Mouse (Mus musculus) heart, embryonic 12.5 days (tissue): ENCODE results near the gene Zswim2. TPM values are rescaled to one million over a fixed set of nuclear protein-coding genes. Genes with fewer than 3 reads are reported as not detected.
"Not testable (repeated sequence)": the region's sequence is repeated elsewhere in the genome, so short reads cannot be mapped to it uniquely, and the experiment has no call there.

Experiments used
- ATAC-seq: fragments of 200-750 bp; cut with Nextera tagmentation; 2 replicates; pipeline ENCODE4 v1.8.0; 2017; ENCODE audit warnings: moderate TSS enrichment, moderate library complexity; ENCODE audit not compliant: insufficient number of reproducible peaks, low FRiP score
- H3K27ac ChIP-seq: fragments of 300-500 bp; sonication (generic); 2 replicates; pipeline ENCODE4 v1.5.1; 2016; ENCODE audit warnings: mild to moderate bottlenecking, moderate library complexity; ENCODE audit not compliant: poor library complexity, severe bottlenecking
- H3K27me3 ChIP-seq: fragments of 300-500 bp; sonication (generic); replicated peaks from 2 replicates; pipeline ENCODE4 v1.6.1; 2016; ENCODE audit warnings: mild to moderate bottlenecking, moderate library complexity
- H3K36me3 ChIP-seq: fragments of 300-500 bp; sonication (generic); 2 replicates; pipeline ENCODE4 v1.6.1; 2016; ENCODE audit warnings: mild to moderate bottlenecking, moderate library complexity
- H3K4me1 ChIP-seq: fragments of 300-500 bp; sonication (generic); replicated peaks from 2 replicates; pipeline ENCODE4 v1.6.1; 2016; ENCODE audit warnings: mild to moderate bottlenecking
- H3K4me2 ChIP-seq: fragments of 300-500 bp; sonication (generic); 2 replicates; pipeline ENCODE4 v1.6.1; 2016; ENCODE audit warnings: mild to moderate bottlenecking, moderate library complexity
- H3K4me3 ChIP-seq: fragments of 300-500 bp; sonication (generic); 2 replicates; pipeline ENCODE4 v1.5.1; 2016; ENCODE audit warnings: mild to moderate bottlenecking
- H3K9ac ChIP-seq: fragments of 300-500 bp; sonication (generic); 2 replicates; pipeline ENCODE4 v1.6.1; 2016; ENCODE audit warnings: mild to moderate bottlenecking, moderate library complexity
- H3K9me3 ChIP-seq: fragments of 300-500 bp; sonication (generic); replicated peaks from 2 replicates; pipeline ENCODE4 v1.6.1; 2016; ENCODE audit warnings: mild to moderate bottlenecking, moderate library complexity
- WGBS: fragments of 180-500 bp; shearing (Covaris S2); methylation state at CpG from one replicate; pipeline ENCODE4 v1.1.7; 2016; 5-methylcytosine and 5-hydroxymethylcytosine counted together
- polyA plus RNA-seq: library from polyadenylated mRNA; unstranded; fragments of >200 nt; fragmentation: Nextera tagmentation; extraction: Ambion mirVana; gene quantifications from 2 replicates; pipeline ENCODE4 v1.2.1, GENCODE M21; 2016

Zswim2 gene
- not detected in 2 replicates for polyA plus RNA-seq

GRCm38 (mm10) chr2:83940931-83941361 lies at the start of gene Zswim2:
Gene Zswim2 (minus strand): TSS chr2:83941228.
- peaks cover 6% of the 10 kb centered on the region for H3K4me1 ChIP-seq
- H3K4me3 ChIP-seq: peak within 1 kb of the TSS; percentile 30
- WGBS: 2% methylated on average over 20 of the region's 20 CpGs
- peak within 1 kb of the TSS; percentile 68 for H3K4me2 ChIP-seq
- no peak within 1 kb of the TSS for H3K27ac ChIP-seq
- H3K9ac ChIP-seq: no peak within 1 kb of the TSS
- H3K27me3 ChIP-seq: no peaks in the 10 kb centered on the region
- peak; percentile 33 for ATAC-seq
- H3K36me3 ChIP-seq: no peaks in the 10 kb centered on the region
- H3K9me3 ChIP-seq: 0 out of 2 replicates have a peak, but pooled peaks cover 6% of the 10 kb centered on the region

- not testable (repeated sequence) for H3K27ac ChIP-seq, H3K4me2 ChIP-seq, H3K4me1 ChIP-seq, H3K9me3 ChIP-seq, H3K36me3 ChIP-seq, ATAC-seq, H3K27me3 ChIP-seq, H3K4me3 ChIP-seq, H3K9ac ChIP-seq
- WGBS: no CpG with 5 or more reads among the region's 6 CpGs
Observed at GRCm38 (mm10) chr2:83990253-83990652, 49.2 kb upstream of the Zswim2 start, which contains the start of gene Gm13691. Gene Gm13691 (plus strand): TSS chr2:83990553.

- WGBS: no CpG with 5 or more reads among the region's 6 CpGs
- not testable (repeated sequence) for ATAC-seq, H3K27me3 ChIP-seq, H3K36me3 ChIP-seq, H3K9me3 ChIP-seq, H3K9ac ChIP-seq, H3K4me3 ChIP-seq, H3K4me2 ChIP-seq, H3K4me1 ChIP-seq, H3K27ac ChIP-seq
Observed at GRCm38 (mm10) chr2:83984443-83984842, 43.4 kb upstream of the Zswim2 start, which contains the start of gene Gm13697. Gene Gm13697 (plus strand): TSS chr2:83984743.

DNA sequence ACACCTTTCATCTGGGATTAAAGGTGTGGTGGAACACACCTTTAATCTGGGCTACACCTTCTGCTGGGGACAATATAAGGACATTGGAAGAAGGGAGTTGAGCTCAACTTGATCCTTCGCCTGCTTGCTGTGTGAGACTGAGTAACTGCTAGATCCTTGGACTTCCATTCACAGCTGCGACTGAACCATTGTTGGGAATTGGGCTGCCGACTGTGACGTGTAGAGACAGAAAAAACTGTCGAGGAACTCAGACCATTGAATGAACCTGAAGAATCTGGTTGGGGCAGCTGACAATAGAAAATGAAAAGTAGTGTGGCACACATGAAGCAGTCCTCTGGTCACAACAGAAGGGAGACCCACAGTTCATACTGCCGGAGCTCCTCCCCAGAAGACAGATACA lies 37.6 kb upstream of the Zswim2 start, which contains the start of gene Gm13694:
Gene Gm13694, plus strand, starts transcription at position 301 of the 400 bp plus-strand sequence.
- H3K9me3 ChIP-seq, H3K4me3 ChIP-seq, H3K9ac ChIP-seq, H3K36me3 ChIP-seq, ATAC-seq, H3K4me2 ChIP-seq, H3K27ac ChIP-seq, H3K27me3 ChIP-seq, H3K4me1 ChIP-seq: not testable (repeated sequence)
- no CpG with 5 or more reads among the region's 6 CpGs for WGBS

- not testable (repeated sequence) for H3K4me3 ChIP-seq, H3K9me3 ChIP-seq, H3K36me3 ChIP-seq, H3K9ac ChIP-seq, H3K4me2 ChIP-seq, H3K27me3 ChIP-seq, H3K27ac ChIP-seq, ATAC-seq, H3K4me1 ChIP-seq
- no CpG with 5 or more reads among the region's 6 CpGs for WGBS
Observed at GRCm38 (mm10) chr2:83972823-83973222, 31.8 kb upstream of the Zswim2 start, which contains the start of gene Gm13696. Gene Gm13696 (plus strand): TSS chr2:83973123.

DNA sequence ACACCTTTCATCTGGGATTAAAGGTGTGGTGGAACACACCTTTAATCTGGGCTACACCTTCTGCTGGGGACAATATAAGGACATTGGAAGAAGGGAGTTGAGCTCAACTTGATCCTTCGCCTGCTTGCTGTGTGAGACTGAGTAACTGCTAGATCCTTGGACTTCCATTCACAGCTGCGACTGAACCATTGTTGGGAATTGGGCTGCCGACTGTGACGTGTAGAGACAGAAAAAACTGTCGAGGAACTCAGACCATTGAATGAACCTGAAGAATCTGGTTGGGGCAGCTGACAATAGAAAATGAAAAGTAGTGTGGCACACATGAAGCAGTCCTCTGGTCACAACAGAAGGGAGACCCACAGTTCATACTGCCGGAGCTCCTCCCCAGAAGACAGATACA lies 26.0 kb upstream of the Zswim2 start, which contains the start of gene Gm13695:
Gene Gm13695, plus strand, starts transcription at position 301 of the 400 bp plus-strand sequence.
- not testable (repeated sequence) for H3K9me3 ChIP-seq, H3K36me3 ChIP-seq, H3K9ac ChIP-seq, H3K4me2 ChIP-seq, H3K27ac ChIP-seq, ATAC-seq, H3K4me1 ChIP-seq, H3K4me3 ChIP-seq, H3K27me3 ChIP-seq
- no CpG with 5 or more reads among the region's 6 CpGs for WGBS

DNA sequence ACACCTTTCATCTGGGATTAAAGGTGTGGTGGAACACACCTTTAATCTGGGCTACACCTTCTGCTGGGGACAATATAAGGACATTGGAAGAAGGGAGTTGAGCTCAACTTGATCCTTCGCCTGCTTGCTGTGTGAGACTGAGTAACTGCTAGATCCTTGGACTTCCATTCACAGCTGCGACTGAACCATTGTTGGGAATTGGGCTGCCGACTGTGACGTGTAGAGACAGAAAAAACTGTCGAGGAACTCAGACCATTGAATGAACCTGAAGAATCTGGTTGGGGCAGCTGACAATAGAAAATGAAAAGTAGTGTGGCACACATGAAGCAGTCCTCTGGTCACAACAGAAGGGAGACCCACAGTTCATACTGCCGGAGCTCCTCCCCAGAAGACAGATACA lies 20.2 kb upstream of the Zswim2 start, which contains the start of gene Gm13693:
Gene Gm13693, plus strand, starts transcription at position 301 of the 400 bp plus-strand sequence.
- not testable (repeated sequence) for H3K4me2 ChIP-seq, H3K4me1 ChIP-seq, H3K9me3 ChIP-seq, H3K27me3 ChIP-seq, H3K4me3 ChIP-seq, H3K36me3 ChIP-seq, H3K27ac ChIP-seq, H3K9ac ChIP-seq, ATAC-seq
- WGBS: no CpG with 5 or more reads among the region's 6 CpGs

GRCm38 (mm10) chr2:83955393-83955792 lies 14.4 kb upstream of the Zswim2 start, which contains the start of gene Gm13698:
Gene Gm13698 (plus strand): TSS chr2:83955693.
- not testable (repeated sequence) for H3K27me3 ChIP-seq, H3K36me3 ChIP-seq, H3K4me2 ChIP-seq, ATAC-seq, H3K9ac ChIP-seq, H3K4me3 ChIP-seq, H3K9me3 ChIP-seq, H3K4me1 ChIP-seq, H3K27ac ChIP-seq
- no CpG with 5 or more reads among the region's 6 CpGs for WGBS

DNA sequence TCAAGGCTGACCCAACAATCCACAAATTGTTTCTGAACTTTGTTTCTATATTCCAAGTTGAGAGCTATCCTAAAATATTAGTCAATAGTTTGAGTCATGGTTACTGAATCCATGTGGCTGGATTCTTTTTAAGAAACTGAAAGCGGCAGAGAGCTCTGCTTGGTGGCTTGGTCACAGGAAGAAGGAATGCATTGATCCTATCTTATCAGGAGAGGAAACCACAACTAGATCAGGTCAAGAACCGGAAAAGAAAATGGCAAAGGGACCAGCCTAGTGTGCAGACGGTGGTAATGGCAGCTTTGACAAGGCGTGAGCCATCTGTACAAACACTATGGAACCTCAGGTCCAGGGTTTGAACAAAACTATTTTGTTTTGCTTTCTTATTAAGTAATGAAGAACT lies 764 bp upstream of the Zswim2 start:
- Histone ChIP-seq H3K27me3 (no peaks in the 10 kb centered on the region), H3K9me3 (0 out of 2 replicates have a peak, but pooled peaks cover 6% of the 10 kb centered on the region), H3K36me3 (no peaks in the 10 kb centered on the region), H3K4me2 (no peak overlapping the region), H3K9ac (no peak overlapping the region), H3K4me3 (no peak overlapping the region), H3K27ac (no peak overlapping the region), H3K4me1 (peaks cover 6% of the 10 kb centered on the region)
- no peak for ATAC-seq
- WGBS: 32% methylated on average over 4 of the region's 4 CpGs

GRCm38 (mm10) chr2:83941378-83941777 lies 350 bp upstream of the Zswim2 start:
- H3K4me1 ChIP-seq: peaks cover 6% of the 10 kb centered on the region
- no peaks in the 10 kb centered on the region for H3K27me3 ChIP-seq
- no peaks in the 10 kb centered on the region for H3K36me3 ChIP-seq
- no peak overlapping the region for H3K9ac ChIP-seq
- H3K27ac ChIP-seq: no peak overlapping the region
- 0 out of 2 replicates have a peak, but pooled peaks cover 6% of the 10 kb centered on the region for H3K9me3 ChIP-seq
- WGBS: 44% methylated on average over 3 of the region's 3 CpGs
- peak overlapping the region; percentile 30; the same call in 1 of the 2 replicates for H3K4me3 ChIP-seq
- no peak for ATAC-seq
- peak overlapping the region; percentile 68 for H3K4me2 ChIP-seq

DNA sequence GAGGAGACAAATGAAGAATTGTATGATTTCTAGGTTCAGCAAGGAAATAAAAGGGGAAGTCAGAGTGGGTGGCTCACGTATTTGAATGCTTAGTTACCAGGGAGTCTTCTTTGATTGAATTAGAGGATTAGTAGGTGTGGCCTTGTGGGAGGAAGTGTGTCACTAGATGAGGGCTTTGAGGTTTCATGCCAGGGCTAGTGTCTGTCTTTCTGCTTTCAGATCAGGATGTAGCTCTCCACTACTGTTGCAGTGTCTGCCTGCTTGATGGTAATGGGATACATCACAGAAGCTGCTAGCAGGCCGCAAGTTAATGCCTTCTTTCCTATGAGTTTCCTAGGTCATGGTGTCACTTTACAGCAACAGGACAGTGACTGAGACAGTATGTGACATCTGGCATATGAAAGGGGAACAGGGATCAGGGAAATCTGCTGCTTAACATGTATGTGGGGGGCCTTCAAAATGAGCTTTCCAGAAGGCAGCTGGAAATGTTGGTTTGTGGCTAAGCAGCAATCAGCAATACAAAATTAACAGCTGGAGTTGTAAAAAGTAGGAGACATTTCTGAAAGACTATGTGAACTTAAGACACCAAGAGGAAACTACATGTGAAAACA lies 11.4 kb downstream of the Zswim2 start:
- no peak overlapping the region for H3K4me3 ChIP-seq
- no peaks in the 10 kb centered on the region for H3K4me1 ChIP-seq
- H3K27ac ChIP-seq: no peak overlapping the region
- ATAC-seq: no peak
- WGBS: 72% methylated on average over 2 of the region's 2 CpGs
- no peaks in the 10 kb centered on the region for H3K27me3 ChIP-seq
- no peak overlapping the region for H3K9ac ChIP-seq
- H3K9me3 ChIP-seq: no peaks in the 10 kb centered on the region
- H3K36me3 ChIP-seq: no peaks in the 10 kb centered on the region
- H3K4me2 ChIP-seq: no peak overlapping the region
